Comparison of ENCODE assay signal across 20 mouse cellular contexts in genomic region chr16:90812086-90812485, GRCm38 (mm10). TPM values are rescaled to one million over a fixed set of nuclear protein-coding genes. Genes with fewer than 3 reads are reported as not detected.
"Had no signal": no experiment of that assay in that cellular context is flagged by ENCODE, and none has a peak within 500 bp of the region (broad histone marks: within the 10 kb centered on the region; RNA-seq: fewer than 3 reads in every experiment).

No protein-coding gene starts in this region.

- H3K27ac ChIP-seq: midbrain, embryonic 10.5 days; midbrain, embryonic 12.5 days; neural tube, embryonic 13.5 days; neural tube, embryonic 15.5 days had no signal

- DNase-seq: lung, adult 18-20 months; lung, embryonic 14.5 days; lung, postnatal 10 days; lung, postnatal 4 days; midbrain, embryonic 14.5 days; retina, postnatal 1 day; right cerebral cortex, adult 18-20 months; right cerebral cortex, postnatal 25 days; right cerebral cortex, postnatal 4 days; spleen, adult 18-20 months; thymus, adult 18-20 months; thymus, postnatal 14 days; thymus, postnatal 36 days had no signal

- H3K9me3 ChIP-seq: midbrain, embryonic 10.5 days; midbrain, embryonic 12.5 days; neural tube, embryonic 13.5 days; neural tube, embryonic 15.5 days had no signal

- H3K36me3 ChIP-seq: midbrain, embryonic 10.5 days; midbrain, embryonic 12.5 days; neural tube, embryonic 13.5 days; neural tube, embryonic 15.5 days had no signal

- H3K27me3 ChIP-seq: midbrain, embryonic 12.5 days; neural tube, embryonic 13.5 days; neural tube, embryonic 15.5 days had no signal

- H3K4me3 ChIP-seq: midbrain, embryonic 10.5 days; midbrain, embryonic 12.5 days; myocyte; neural tube, embryonic 13.5 days; neural tube, embryonic 15.5 days had no signal

RNA-seq across cellular contexts. Expression of gene Eva1c, which starts 14.4 kb away (rescaled TPM):
- total RNA-seq: megakaryocyte, adult 5-6 weeks; megakaryocyte-erythroid progenitor cell, adult 5-6 weeks had no signal
